Mouse (Mus musculus) midbrain, embryonic 15.5 days (tissue): ENCODE measurements at regions not wholly inside any gene's neighbourhood (a gene's known extent, or its start where the extent isn't known, plus 50 kb on each side); places are given as distances from the start of the nearest gene placed in this dataset.
"Not testable (repeated sequence)": the region's sequence is repeated elsewhere in the genome, so short reads cannot be mapped to it uniquely, and the experiment has no call there.

ENCODE experiments used
- ATAC-seq: fragments of 200-750 bp; cut with Nextera tagmentation; replicated peaks from 2 replicates; pipeline ENCODE4 v1.8.0; 2017; ENCODE audit warnings: moderate TSS enrichment
- H3K27ac ChIP-seq: fragments of 300-500 bp; sonication (generic); 2 replicates; pipeline ENCODE4 v1.5.1; 2015; ENCODE audit warnings: mild to moderate bottlenecking, inconsistent platforms
- H3K27me3 ChIP-seq: fragments of 300-500 bp; sonication (generic); replicated peaks from 2 replicates; pipeline ENCODE4 v1.6.1; 2015; ENCODE audit warnings: inconsistent platforms
- H3K36me3 ChIP-seq: fragments of 300-500 bp; sonication (generic); replicated peaks from 2 replicates; pipeline ENCODE4 v1.6.1; 2015; ENCODE audit warnings: inconsistent platforms
- H3K4me1 ChIP-seq: fragments of 300-500 bp; sonication (generic); 2 replicates; pipeline ENCODE4 v1.6.1; 2015; ENCODE audit warnings: inconsistent platforms
- H3K4me2 ChIP-seq: fragments of 300-500 bp; sonication (generic); 2 replicates; pipeline ENCODE4 v1.6.1; 2015; ENCODE audit warnings: inconsistent platforms, mild to moderate bottlenecking, moderate library complexity
- H3K4me3 ChIP-seq: fragments of 300-500 bp; sonication (generic); 2 replicates; pipeline ENCODE4 v1.5.1; 2015; ENCODE audit warnings: mild to moderate bottlenecking, inconsistent platforms
- H3K9ac ChIP-seq: fragments of 300-500 bp; sonication (generic); 2 replicates; pipeline ENCODE4 v1.6.1; 2015; ENCODE audit warnings: mild to moderate bottlenecking, inconsistent platforms
- H3K9me3 ChIP-seq: fragments of 300-500 bp; sonication (generic); 2 replicates; pipeline ENCODE4 v1.6.1; 2016; ENCODE audit warnings: inconsistent platforms
- WGBS: fragments of 180-500 bp; shearing (Covaris S2); methylation state at CpG from one replicate; pipeline ENCODE4 v1.1.7; 2015; ENCODE audit warnings: mixed read lengths; 5-methylcytosine and 5-hydroxymethylcytosine counted together

DNA sequence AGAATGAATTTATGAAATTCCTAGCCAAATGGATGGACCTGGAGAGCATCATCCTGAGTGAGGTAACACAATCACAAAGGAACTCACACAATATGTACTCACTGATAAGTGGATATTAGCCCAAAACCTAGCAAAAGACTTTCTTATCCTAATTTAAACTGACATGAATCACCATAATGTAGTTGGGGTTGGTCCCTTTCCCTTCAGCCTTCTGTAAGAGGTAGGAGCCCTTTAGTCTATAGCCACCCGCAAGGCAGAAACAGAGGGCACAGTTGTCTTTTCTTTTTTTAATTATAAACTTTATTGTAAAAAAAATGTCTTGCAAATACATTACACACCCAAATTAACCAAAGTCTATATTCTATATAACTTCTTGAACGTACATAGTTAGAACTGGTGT lies 81.3 kb downstream of the Ogfrl1 start:
- H3K4me1 ChIP-seq, H3K36me3 ChIP-seq, H3K4me2 ChIP-seq, H3K9me3 ChIP-seq, H3K9ac ChIP-seq, H3K27ac ChIP-seq, H3K27me3 ChIP-seq, H3K4me3 ChIP-seq, ATAC-seq: not testable (repeated sequence)
- WGBS: 92% methylated on average over 2 of the region's 2 CpGs

GRCm38 (mm10) chr1:23314863-23315262 lies 82.7 kb downstream of the Ogfrl1 start:
- not testable (repeated sequence) for H3K27ac ChIP-seq, H3K9ac ChIP-seq, H3K4me3 ChIP-seq, ATAC-seq, H3K9me3 ChIP-seq, H3K4me2 ChIP-seq, H3K4me1 ChIP-seq, H3K36me3 ChIP-seq, H3K27me3 ChIP-seq
- 85% methylated on average over 2 of the region's 2 CpGs for WGBS

- no peaks in the 10 kb centered on the region for H3K9me3 ChIP-seq
- H3K9ac ChIP-seq: no peak overlapping the region
- H3K4me3 ChIP-seq: no peak overlapping the region
- H3K36me3 ChIP-seq: no peaks in the 10 kb centered on the region
- H3K4me1 ChIP-seq: no peaks in the 10 kb centered on the region
- no peak overlapping the region for H3K4me2 ChIP-seq
- no peaks in the 10 kb centered on the region for H3K27me3 ChIP-seq
- 96% methylated on average over 1 of the region's 1 CpGs for WGBS
- no peak overlapping the region for H3K27ac ChIP-seq
- ATAC-seq: no peak
Measured at GRCm38 (mm10) chr1:23292718-23293117, 104.9 kb downstream of the Ogfrl1 start.

DNA sequence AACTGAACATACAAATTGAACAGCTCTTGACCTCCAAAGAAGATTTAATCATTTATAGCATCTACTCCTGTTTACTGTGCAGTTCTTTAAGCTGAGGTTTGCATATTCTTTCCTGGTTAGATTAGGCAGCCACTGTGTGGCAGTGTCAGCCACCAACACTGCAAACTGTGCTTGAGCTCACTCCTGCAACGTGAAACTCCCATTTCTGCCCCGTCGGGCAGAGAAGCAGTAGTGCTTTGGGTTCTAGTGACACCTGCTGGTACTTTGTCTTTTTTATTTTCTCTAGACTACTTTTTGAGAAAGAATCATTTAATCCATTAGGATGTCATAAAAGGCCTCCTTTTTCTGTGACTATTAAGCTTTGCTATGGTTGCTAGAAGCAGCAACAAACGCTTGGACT lies 110.8 kb downstream of the Ogfrl1 start:
- no peak overlapping the region for H3K27ac ChIP-seq
- no peak overlapping the region for H3K4me2 ChIP-seq
- H3K9ac ChIP-seq: no peak overlapping the region
- no peak overlapping the region for H3K4me3 ChIP-seq
- H3K9me3 ChIP-seq: no peaks in the 10 kb centered on the region
- H3K36me3 ChIP-seq: no peaks in the 10 kb centered on the region
- no peaks in the 10 kb centered on the region for H3K27me3 ChIP-seq
- ATAC-seq: peak; percentile 89
- 21% methylated on average over 4 of the region's 4 CpGs for WGBS
- H3K4me1 ChIP-seq: no peaks in the 10 kb centered on the region

GRCm38 (mm10) chr1:23282870-23283219 lies 114.7 kb downstream of the Ogfrl1 start:
- WGBS: 86% methylated on average over 4 of the region's 4 CpGs
- ATAC-seq: no peak
- no peak overlapping the region for H3K27ac ChIP-seq

GRCm38 (mm10) chr1:23282215-23282869 lies 115.2 kb downstream of the Ogfrl1 start:
- Histone ChIP-seq H3K4me2 (no peak overlapping the region), H3K9me3 (no peaks in the 10 kb centered on the region), H3K27me3 (no peaks in the 10 kb centered on the region), H3K9ac (no peak overlapping the region), H3K36me3 (no peaks in the 10 kb centered on the region), H3K4me1 (no peaks in the 10 kb centered on the region), H3K27ac (no peak overlapping the region), H3K4me3 (no peak overlapping the region)
- 93% methylated on average over 2 of the region's 2 CpGs for WGBS
- ATAC-seq: no peak

More at GRCm38 (mm10) chr1:23282870-23283219, 114.7 kb downstream of the Ogfrl1 start:
- no peak overlapping the region for H3K4me3 ChIP-seq
- no peak overlapping the region for H3K4me2 ChIP-seq
- no peaks in the 10 kb centered on the region for H3K4me1 ChIP-seq
- H3K9ac ChIP-seq: no peak overlapping the region
- H3K36me3 ChIP-seq: no peaks in the 10 kb centered on the region
- H3K9me3 ChIP-seq: no peaks in the 10 kb centered on the region
- no peaks in the 10 kb centered on the region for H3K27me3 ChIP-seq

- 90% methylated on average over 2 of the region's 2 CpGs for WGBS
- Histone ChIP-seq H3K27me3 (no peaks in the 10 kb centered on the region), H3K4me2 (no peak overlapping the region), H3K4me3 (no peak overlapping the region), H3K9ac (no peak overlapping the region), H3K27ac (no peak overlapping the region), H3K36me3 (no peaks in the 10 kb centered on the region), H3K4me1 (no peaks in the 10 kb centered on the region), H3K9me3 (no peaks in the 10 kb centered on the region)
- ATAC-seq: no peak
Measured at GRCm38 (mm10) chr1:23279827-23280226, 117.7 kb downstream of the Ogfrl1 start.

GRCm38 (mm10) chr1:23272077-23272476 lies 125.5 kb downstream of the Ogfrl1 start:
- H3K4me3 ChIP-seq: no peak overlapping the region
- no peak overlapping the region for H3K27ac ChIP-seq
- no peak overlapping the region for H3K9ac ChIP-seq
- H3K9me3 ChIP-seq: no peaks in the 10 kb centered on the region
- H3K27me3 ChIP-seq: no peaks in the 10 kb centered on the region
- no peaks in the 10 kb centered on the region for H3K36me3 ChIP-seq
- ATAC-seq: no peak
- 75% methylated on average over 6 of the region's 6 CpGs for WGBS
- H3K4me2 ChIP-seq: no peak overlapping the region
- H3K4me1 ChIP-seq: no peaks in the 10 kb centered on the region

GRCm38 (mm10) chr1:23270910-23271822 lies 126.4 kb downstream of the Ogfrl1 start:
- no peaks in the 10 kb centered on the region for H3K36me3 ChIP-seq
- no peak overlapping the region for H3K9ac ChIP-seq
- H3K4me1 ChIP-seq: no peaks in the 10 kb centered on the region
- no peak overlapping the region for H3K4me2 ChIP-seq
- H3K4me3 ChIP-seq: no peak overlapping the region
- ATAC-seq: no peak
- H3K27ac ChIP-seq: no peak overlapping the region
- no peaks in the 10 kb centered on the region for H3K27me3 ChIP-seq
- H3K9me3 ChIP-seq: no peaks in the 10 kb centered on the region
- WGBS: 58% methylated on average over 6 of the region's 6 CpGs

GRCm38 (mm10) chr1:23268062-23268461 lies 129.5 kb downstream of the Ogfrl1 start:
- Histone ChIP-seq H3K27me3 (no peaks in the 10 kb centered on the region), H3K9ac (no peak overlapping the region), H3K27ac (no peak overlapping the region), H3K36me3 (no peaks in the 10 kb centered on the region), H3K4me3 (no peak overlapping the region), H3K4me2 (no peak overlapping the region), H3K9me3 (no peaks in the 10 kb centered on the region), H3K4me1 (no peaks in the 10 kb centered on the region; the same call in 1 of the 2 replicates)
- no peak for ATAC-seq

DNA sequence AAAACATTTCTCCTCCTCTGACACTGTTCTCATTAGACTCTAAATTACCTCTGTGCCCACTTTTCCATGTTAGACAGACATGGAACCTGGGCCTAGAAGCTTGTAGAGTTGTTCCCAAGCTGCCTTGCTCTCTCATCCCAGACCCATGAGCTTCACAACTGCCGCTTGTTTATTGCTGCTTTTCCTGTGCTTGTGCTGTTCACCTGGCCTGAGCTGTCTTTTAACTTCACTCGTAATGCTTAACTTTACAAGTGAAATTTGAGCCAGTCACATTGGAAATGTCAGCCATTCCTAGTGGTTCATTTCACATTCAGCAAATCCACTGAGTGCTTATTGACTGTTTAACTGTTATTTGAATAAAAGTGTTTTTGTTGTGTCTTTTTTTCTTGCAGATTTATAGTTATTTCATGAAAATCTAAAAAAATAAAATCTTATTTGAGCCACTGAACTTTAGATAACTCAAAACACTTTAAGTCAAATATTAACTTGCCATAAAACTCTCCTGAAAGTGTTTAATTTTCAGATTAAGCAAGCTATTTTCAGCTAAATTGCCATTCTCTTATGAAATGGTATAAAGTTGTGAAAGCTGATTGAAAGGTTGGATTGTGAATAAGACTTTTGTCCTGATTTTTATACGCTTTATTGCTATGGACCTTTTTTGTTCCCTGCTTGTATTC lies 131.9 kb downstream of the Ogfrl1 start:
- Histone ChIP-seq H3K36me3 (no peaks in the 10 kb centered on the region), H3K9me3 (no peaks in the 10 kb centered on the region)
- WGBS: 86% methylated on average over 3 of the region's 3 CpGs

GRCm38 (mm10) chr1:23264251-23264650 lies 133.3 kb downstream of the Ogfrl1 start:
- Histone ChIP-seq H3K27me3 (no peaks in the 10 kb centered on the region), H3K4me3 (no peak overlapping the region), H3K4me2 (no peak overlapping the region), H3K36me3 (no peaks in the 10 kb centered on the region), H3K9ac (no peak overlapping the region), H3K27ac (no peak overlapping the region), H3K9me3 (no peaks in the 10 kb centered on the region), H3K4me1 (peaks cover 6% of the 10 kb centered on the region; the same call in 1 of the 2 replicates)
- ATAC-seq: no peak
- WGBS: 54% methylated on average over 3 of the region's 3 CpGs

More for the DNA sequence above, 131.9 kb downstream of the Ogfrl1 start:
- H3K4me2 ChIP-seq: no peak overlapping the region
- no peaks in the 10 kb centered on the region for H3K27me3 ChIP-seq
- ATAC-seq: no peak
- H3K4me1 ChIP-seq: no peaks in the 10 kb centered on the region; the same call in 1 of the 2 replicates
- no peak overlapping the region for H3K9ac ChIP-seq
- no peak overlapping the region for H3K4me3 ChIP-seq
- H3K27ac ChIP-seq: no peak overlapping the region
